Mouse (Mus musculus) liver, embryonic 16.5 days (tissue): ENCODE results near the gene Gm45753. TPM values are rescaled to one million over a fixed set of nuclear protein-coding genes. Genes with fewer than 3 reads are reported as not detected.
"Not testable (repeated sequence)": the region's sequence is repeated elsewhere in the genome, so short reads cannot be mapped to it uniquely, and the experiment has no call there.

ENCODE experiments used
- ATAC-seq: fragments of 200-750 bp; cut with Nextera tagmentation; 2 replicates; pipeline ENCODE4 v1.8.0; 2017; ENCODE audit warnings: low read depth, mild to moderate bottlenecking, moderate number of reproducible peaks, moderate library complexity
- H3K27ac ChIP-seq: fragments of 300-500 bp; sonication (generic); 2 replicates; pipeline ENCODE4 v1.5.1; 2014; ENCODE audit warnings: mild to moderate bottlenecking, low read length
- H3K27me3 ChIP-seq: fragments of 300-500 bp; sonication (generic); 2 replicates; pipeline ENCODE4 v1.6.1; 2014; ENCODE audit warnings: low read depth, low read length, mixed read lengths; ENCODE audit not compliant: control insufficient read depth, insufficient read depth
- H3K36me3 ChIP-seq: fragments of 300-500 bp; sonication (generic); 2 replicates; pipeline ENCODE4 v1.6.1; 2014; ENCODE audit warnings: mild to moderate bottlenecking; ENCODE audit not compliant: control insufficient read depth, insufficient read depth
- H3K4me1 ChIP-seq: fragments of 300-500 bp; sonication (generic); 2 replicates; pipeline ENCODE4 v1.6.1; 2014; ENCODE audit warnings: low read depth, low read length, mixed read lengths; ENCODE audit not compliant: control insufficient read depth
- H3K4me2 ChIP-seq: fragments of 300-500 bp; sonication (generic); 2 replicates; pipeline ENCODE4 v1.6.1; 2014; ENCODE audit warnings: low read depth, low read length, mixed read lengths
- H3K4me3 ChIP-seq: fragments of 300-500 bp; sonication (generic); 2 replicates; pipeline ENCODE4 v1.5.1; 2014; ENCODE audit warnings: low read depth, mild to moderate bottlenecking, low read length
- H3K9ac ChIP-seq: fragments of 300-500 bp; sonication (generic); 2 replicates; pipeline ENCODE4 v1.6.1; 2014; ENCODE audit warnings: low read depth, low read length
- H3K9me3 ChIP-seq: fragments of 300-500 bp; sonication (generic); replicated peaks from 2 replicates; pipeline ENCODE4 v1.6.1; 2016; ENCODE audit warnings: low read length; ENCODE audit not compliant: control insufficient read depth
- WGBS: fragments of 180-500 bp; shearing (Covaris S2); extraction: QIAGEN DNeasy Blood & Tissue Kit; methylation state at CpG from one replicate; pipeline ENCODE4 v1.1.7; 2014; ENCODE audit not compliant: insufficient replicate concordance; 5-methylcytosine and 5-hydroxymethylcytosine counted together
- polyA plus RNA-seq: library from polyadenylated mRNA; unstranded; fragments of >200 nt; fragmentation: Nextera tagmentation; extraction: Ambion mirVana; gene quantifications from 2 replicates; pipeline ENCODE4 v1.2.1, GENCODE M21; 2015

Gm45753 gene
- polyA plus RNA-seq, 1 experiment from 2014 or later, result 26.5 TPM

DNA sequence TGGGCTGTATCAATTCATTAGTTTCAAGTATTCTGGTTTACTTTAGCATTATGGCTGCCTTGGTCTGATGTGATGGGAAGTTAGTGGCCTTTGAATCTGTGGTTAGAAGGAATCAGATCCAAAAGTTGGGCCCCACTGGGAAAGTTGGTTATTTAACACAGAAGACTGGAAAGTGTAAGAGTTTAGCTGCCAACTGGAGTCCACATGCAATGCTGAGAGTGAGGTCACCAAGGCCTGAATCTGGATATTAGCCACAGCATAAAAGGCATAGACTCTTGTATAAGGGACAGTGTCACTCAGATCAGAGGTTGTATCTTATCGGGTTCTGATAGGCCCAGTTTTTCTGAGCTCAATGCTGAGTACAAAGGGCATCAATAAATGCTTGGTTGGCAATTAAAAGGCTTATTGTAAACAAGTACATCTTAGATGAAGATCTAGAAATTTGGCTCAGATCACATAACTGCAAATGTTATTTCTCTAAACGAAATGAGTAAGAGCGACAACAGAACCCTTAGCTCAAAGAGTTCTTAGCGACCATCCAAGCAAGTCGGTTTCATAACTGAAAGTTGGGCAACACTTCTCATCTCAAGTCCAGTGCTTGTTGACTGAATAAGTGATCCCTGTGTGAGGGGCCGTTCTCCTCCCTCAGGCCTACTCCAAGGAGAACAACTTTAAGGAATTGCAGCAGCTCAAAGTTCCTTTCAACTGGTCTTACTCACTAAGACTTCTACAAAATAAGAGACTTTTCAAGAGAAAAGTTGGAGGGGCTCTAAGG, 21.1 kb upstream of the Gm45753 start:
- no peak overlapping the region for H3K9ac ChIP-seq
- no peak overlapping the region for H3K27ac ChIP-seq
- no peaks in the 10 kb centered on the region for H3K36me3 ChIP-seq
- H3K27me3 ChIP-seq, result no peaks in the 10 kb centered on the region
- no peak overlapping the region for H3K4me2 ChIP-seq
- no peaks in the 10 kb centered on the region for H3K9me3 ChIP-seq
- 73% methylated on average over 6 of the region's 6 CpGs for WGBS
- no peak overlapping the region for H3K4me3 ChIP-seq
- ATAC-seq, result no peak
- no peaks in the 10 kb centered on the region; the same call in none of the 2 replicates for H3K4me1 ChIP-seq

DNA sequence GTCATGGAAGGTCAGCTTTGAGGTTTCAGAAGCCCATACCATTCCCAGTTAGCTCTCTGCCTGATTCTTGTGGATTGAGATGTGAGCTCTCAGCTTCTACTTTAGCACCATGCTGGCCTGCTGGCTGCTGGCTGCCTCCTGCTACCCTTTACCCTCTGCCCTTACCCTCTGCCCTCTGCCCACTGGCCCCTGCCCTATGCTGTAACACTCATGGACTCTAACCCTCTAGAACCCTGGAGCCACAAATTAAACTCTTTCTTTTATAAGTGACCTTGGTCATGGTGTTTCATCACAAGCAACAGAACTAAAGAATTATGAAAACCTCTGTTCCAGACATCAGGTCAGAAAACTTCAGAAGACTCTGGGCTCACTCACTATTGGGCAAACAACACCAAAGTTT, 18.8 kb upstream of the Gm45753 start:
- not testable (repeated sequence) for H3K36me3 ChIP-seq, H3K9ac ChIP-seq, H3K27me3 ChIP-seq, ATAC-seq, H3K4me1 ChIP-seq, H3K4me2 ChIP-seq, H3K9me3 ChIP-seq, H3K4me3 ChIP-seq, H3K27ac ChIP-seq

DNA sequence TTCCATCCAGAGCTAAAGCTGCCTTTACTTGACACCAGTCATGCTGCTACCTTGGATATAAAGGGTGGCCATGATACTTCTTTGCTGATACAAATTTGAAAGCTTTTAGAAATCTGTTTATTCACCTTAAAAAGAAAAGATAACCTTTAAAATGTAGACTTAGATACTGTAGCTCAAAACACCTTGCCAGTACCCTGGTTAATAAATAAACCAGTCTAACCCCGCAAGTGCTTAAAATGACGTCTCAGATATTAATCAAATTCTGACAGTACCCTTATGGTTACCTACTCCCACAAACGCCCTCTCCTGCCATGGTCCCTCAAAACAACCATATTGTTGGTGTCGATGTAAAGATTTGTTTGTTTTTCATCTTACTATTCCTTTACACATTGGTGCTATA, 15.9 kb upstream of the Gm45753 start:
- H3K36me3 ChIP-seq, result no peaks in the 10 kb centered on the region
- H3K4me2 ChIP-seq, result no peak overlapping the region
- no peak overlapping the region for H3K9ac ChIP-seq
- no peaks in the 10 kb centered on the region for H3K4me1 ChIP-seq
- H3K4me3 ChIP-seq, result no peak overlapping the region
- H3K27me3 ChIP-seq, result no peaks in the 10 kb centered on the region
- 65% methylated on average over 4 of the region's 4 CpGs for WGBS
- no peaks in the 10 kb centered on the region for H3K9me3 ChIP-seq
- no peak overlapping the region for H3K27ac ChIP-seq
- no peak for ATAC-seq

DNA sequence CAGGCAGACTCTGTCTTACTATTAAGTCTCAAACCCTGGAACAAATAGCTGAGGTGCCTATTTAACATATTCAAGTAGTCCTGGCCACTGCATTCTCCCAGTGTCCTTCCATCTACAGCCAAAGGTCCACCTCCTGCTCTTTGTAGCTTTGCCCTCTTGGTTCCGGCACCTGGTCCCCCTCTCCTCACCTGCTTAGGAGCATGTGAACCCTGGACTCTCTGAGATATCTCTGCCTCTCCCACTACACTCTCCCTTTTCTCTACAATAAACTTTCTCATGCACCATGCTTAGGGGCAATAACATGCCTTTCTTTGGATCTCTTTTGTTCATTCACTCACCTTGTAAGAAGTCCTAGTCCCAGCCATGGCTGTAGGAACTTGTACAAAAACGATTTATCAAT, 13.1 kb upstream of the Gm45753 start:
- Histone ChIP-seq H3K27me3 (no peaks in the 10 kb centered on the region), H3K9ac (no peak overlapping the region), H3K27ac (no peak overlapping the region), H3K36me3 (no peaks in the 10 kb centered on the region), H3K4me1 (no peaks in the 10 kb centered on the region), H3K4me3 (no peak overlapping the region), H3K4me2 (no peak overlapping the region), H3K9me3 (no peaks in the 10 kb centered on the region)
- no peak for ATAC-seq
- 57% methylated on average over 2 of the region's 2 CpGs for WGBS

DNA sequence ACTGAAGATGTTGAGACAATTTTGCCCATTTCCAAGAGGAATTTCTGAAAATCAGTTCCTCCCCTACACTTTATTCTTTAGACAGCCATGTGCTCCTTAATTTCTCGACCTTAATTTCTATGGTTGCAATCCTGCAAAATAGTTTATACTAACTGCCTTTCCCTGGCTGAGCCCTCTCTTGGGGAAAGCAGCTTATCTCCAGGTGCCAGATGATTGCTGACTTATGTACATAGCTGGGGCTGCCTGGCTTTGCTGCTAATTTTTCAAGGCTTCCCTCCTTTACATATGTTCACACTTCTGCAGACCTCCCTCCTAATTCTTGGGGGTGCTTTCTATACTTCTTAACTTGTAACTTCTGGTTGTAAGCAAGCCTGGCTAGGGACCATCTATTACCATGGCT, 12.7 kb upstream of the Gm45753 start:
- H3K27ac ChIP-seq, result no peak overlapping the region
- ATAC-seq, result no peak
- WGBS, result 34% methylated on average over 1 of the region's 1 CpGs
- H3K36me3 ChIP-seq, result no peaks in the 10 kb centered on the region
- H3K4me3 ChIP-seq, result no peak overlapping the region
- no peak overlapping the region for H3K9ac ChIP-seq
- no peaks in the 10 kb centered on the region for H3K4me1 ChIP-seq
- H3K4me2 ChIP-seq, result no peak overlapping the region
- H3K27me3 ChIP-seq, result no peaks in the 10 kb centered on the region
- no peaks in the 10 kb centered on the region for H3K9me3 ChIP-seq

DNA sequence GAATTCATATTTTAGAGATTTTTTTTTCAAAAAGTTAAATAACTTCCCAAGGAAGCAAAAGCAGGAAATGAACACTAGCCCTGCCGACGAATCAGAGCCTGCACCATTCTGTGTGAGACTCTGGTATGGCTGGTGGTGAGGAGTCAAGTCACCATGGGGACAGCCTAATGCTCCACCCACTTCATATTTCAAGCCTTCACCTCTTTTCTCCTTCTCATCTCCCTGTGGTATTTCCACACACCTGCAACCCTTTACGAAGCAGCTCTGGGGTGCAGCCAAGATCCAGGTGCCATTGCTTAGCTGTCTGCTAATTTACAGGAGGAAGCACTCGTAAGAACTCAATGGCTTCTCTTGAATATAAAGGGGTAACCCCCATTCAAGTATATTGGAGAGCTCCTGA, 2.7 kb upstream of the Gm45753 start:
- Histone ChIP-seq H3K36me3 (no peaks in the 10 kb centered on the region), H3K27ac (no peak overlapping the region), H3K9ac (no peak overlapping the region), H3K9me3 (no peaks in the 10 kb centered on the region), H3K4me1 (no peaks in the 10 kb centered on the region), H3K27me3 (no peaks in the 10 kb centered on the region), H3K4me3 (no peak overlapping the region), H3K4me2 (no peak overlapping the region)
- ATAC-seq, result no peak
- WGBS, result 60% methylated on average over 4 of the region's 4 CpGs

DNA sequence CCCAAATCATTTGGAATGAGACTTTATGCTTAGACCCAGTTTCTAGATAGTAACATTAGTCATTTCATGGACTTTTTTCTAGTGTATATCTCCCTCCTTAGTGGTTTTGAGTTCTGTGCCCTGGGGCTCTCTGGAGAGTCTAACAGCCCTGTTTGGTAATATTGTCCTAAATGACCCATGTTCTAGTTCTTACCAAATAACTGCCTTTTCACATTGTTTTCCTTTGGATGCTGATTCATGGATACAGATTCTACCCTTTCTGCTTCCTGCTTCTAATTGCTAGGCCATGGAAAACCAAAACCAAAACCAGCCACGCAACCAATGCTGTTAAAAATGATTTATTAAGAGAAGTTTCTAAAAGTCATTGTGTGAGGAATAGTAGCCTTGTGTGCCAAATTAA, 2.8 kb downstream of the Gm45753 start:
- 65% methylated on average over 1 of the region's 1 CpGs for WGBS
- Histone ChIP-seq H3K9ac (no peak overlapping the region), H3K4me2 (no peak overlapping the region), H3K27ac (no peak overlapping the region), H3K27me3 (no peaks in the 10 kb centered on the region), H3K4me1 (no peaks in the 10 kb centered on the region), H3K9me3 (no peaks in the 10 kb centered on the region), H3K4me3 (no peak overlapping the region), H3K36me3 (no peaks in the 10 kb centered on the region)
- ATAC-seq, result no peak

DNA sequence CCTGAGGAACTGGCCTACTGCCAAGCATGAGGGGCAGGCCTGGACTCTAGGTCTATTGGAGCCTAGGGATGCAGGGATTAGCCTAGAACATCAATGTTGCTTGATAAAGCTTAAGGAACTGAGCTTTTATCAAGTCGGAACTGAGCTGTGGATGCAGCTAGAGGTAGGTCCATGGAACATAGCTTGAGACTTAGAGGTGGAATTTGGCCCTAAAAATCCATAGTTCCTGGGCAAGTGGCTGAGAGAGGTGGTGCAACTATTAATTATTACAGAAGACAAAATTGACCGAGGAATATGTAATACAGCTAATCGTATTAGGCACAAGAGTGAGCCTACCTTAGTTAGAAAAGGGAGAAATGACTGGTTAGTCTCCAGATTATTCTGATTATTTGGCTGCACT, 3.9 kb downstream of the Gm45753 start:
- no peaks in the 10 kb centered on the region for H3K4me1 ChIP-seq
- H3K36me3 ChIP-seq, result no peaks in the 10 kb centered on the region
- H3K4me3 ChIP-seq, result no peak overlapping the region
- no peak overlapping the region for H3K9ac ChIP-seq
- H3K27ac ChIP-seq, result no peak overlapping the region
- ATAC-seq, result no peak
- H3K4me2 ChIP-seq, result no peak overlapping the region
- no peaks in the 10 kb centered on the region for H3K27me3 ChIP-seq
- no peaks in the 10 kb centered on the region for H3K9me3 ChIP-seq
- WGBS, result 62% methylated on average over 3 of the region's 3 CpGs

DNA sequence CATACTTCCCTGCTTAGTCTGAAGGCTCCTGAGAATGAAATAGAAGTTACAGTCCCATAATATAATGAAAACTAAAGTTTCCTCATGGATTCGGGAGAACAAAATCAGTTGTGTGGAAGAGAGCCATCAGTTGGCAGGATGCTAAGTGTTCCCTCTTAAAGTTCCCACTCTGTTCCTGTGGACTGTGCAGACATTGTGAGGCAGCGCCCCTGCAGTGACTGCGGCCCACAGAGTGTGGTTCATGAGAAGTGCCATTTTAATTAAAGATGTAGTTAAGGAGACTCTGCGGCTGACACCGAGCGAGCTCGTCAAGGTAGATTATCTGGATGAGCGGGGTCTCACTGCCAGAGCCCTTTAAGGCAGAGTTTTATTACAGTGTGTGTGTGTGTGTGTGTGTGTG, 5.9 kb downstream of the Gm45753 start:
- Histone ChIP-seq H3K27me3 (no peaks in the 10 kb centered on the region), H3K4me2 (no peak overlapping the region), H3K4me3 (no peak overlapping the region), H3K9ac (no peak overlapping the region), H3K9me3 (no peaks in the 10 kb centered on the region), H3K36me3 (no peaks in the 10 kb centered on the region), H3K27ac (no peak overlapping the region), H3K4me1 (no peaks in the 10 kb centered on the region)
- WGBS, result 74% methylated on average over 8 of the region's 8 CpGs
- ATAC-seq, result no peak
